Mouse (Mus musculus) brain, embryonic 14.5 days (tissue): ENCODE results near the gene Lmo7.

ENCODE experiments used
- CTCF ChIP-seq: fragments of 200-500 bp; IDR thresholded peaks from 2 replicates; pipeline ENCODE4 v1.5.1; 2012; ENCODE audit warnings: inconsistent platforms, mild to moderate bottlenecking, moderate library complexity, borderline replicate concordance; ENCODE audit not compliant: insufficient read depth, insufficient read length; ENCODE audit errors: extremely low read depth
- POLR2A ChIP-seq: fragments of 200-500 bp; IDR thresholded peaks from 2 replicates; pipeline ENCODE4 v1.6.1; 2012; ENCODE audit warnings: mild to moderate bottlenecking, inconsistent platforms, borderline replicate concordance; ENCODE audit not compliant: poor library complexity, insufficient read depth, insufficient read length, severe bottlenecking; ENCODE audit errors: extremely low read depth

GRCm38 (mm10) chr14:101707088-101707487, 22.7 kb upstream of the Lmo7 start:
- no peak for TF ChIP-seq CTCF
- TF ChIP-seq POLR2A, result no peak
